Mouse (Mus musculus): ENCODE measurements around the gene Gm10999.
"Not testable (repeated sequence)": the region's sequence is repeated elsewhere in the genome, so short reads cannot be mapped to it uniquely, and the experiment has no call there.

Gene Gm10999

DNA sequence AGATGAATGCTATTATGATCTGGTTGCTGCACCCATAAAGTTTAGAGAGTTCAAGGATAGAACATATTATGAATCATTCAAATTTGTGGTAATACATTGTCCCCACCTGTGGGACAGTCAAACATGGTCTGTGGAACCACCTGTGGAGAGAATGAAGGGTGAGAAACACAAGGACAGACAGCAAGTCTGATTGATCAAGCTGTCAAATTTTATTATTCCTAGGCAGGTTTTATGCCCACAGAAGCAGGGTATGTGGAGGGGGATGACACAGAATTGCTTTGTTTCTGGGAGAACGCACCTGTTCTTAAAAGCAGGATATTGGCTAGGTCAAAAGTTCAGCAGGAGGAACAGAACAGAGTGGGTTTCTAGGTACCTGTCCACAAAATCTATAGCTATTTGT, at the start of gene Gm10999:
TSS of gene Gm10999 (minus strand) at position 101 of the 400 bp plus-strand sequence.
- DNase-seq: no peak

DNA sequence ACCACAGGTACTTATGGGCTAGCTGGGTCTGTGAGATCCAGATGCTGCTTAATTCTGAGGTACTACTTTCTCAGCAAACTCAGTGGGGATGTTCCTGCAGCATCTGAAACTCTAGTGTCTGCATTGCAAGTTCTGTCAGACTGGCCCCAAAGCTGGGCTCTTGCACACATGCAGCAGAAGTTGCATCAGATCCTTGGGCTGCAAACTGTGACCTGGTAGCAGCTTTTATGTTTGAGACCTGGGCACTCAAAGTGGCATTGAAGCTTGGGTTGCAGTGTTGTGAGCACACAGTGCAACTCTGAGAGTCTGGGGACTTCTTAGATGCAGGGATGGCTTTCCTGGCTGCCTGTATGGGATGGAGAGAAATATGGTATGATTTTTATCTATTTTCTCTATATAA, 2.0 kb upstream of the Gm10999 start:
- no peak for DNase-seq

- not testable (repeated sequence) for DNase-seq
These were observed 15.7 kb downstream of the Gm10999 start for GRCm38 (mm10) chr8:129115761-129116160.
